Mouse (Mus musculus) cortical plate, adult 2 months (tissue): ENCODE data around the gene Zfp870. TPM values are rescaled to one million over a fixed set of nuclear protein-coding genes. Genes with fewer than 3 reads are reported as not detected.

Source experiments
- H3K27ac ChIP-seq: fragments of 200-500 bp; 2 replicates; pipeline ENCODE4 v1.5.1; 2012; ENCODE audit warnings: low read length, control low read depth, inconsistent platforms; ENCODE audit not compliant: insufficient read depth
- H3K4me1 ChIP-seq: fragments of 200-500 bp; 2 replicates; pipeline ENCODE4 v1.6.1; 2011; ENCODE audit warnings: low read length; ENCODE audit not compliant: control insufficient read depth, insufficient read depth
- H3K4me3 ChIP-seq: fragments of 200-500 bp; 2 replicates; pipeline ENCODE4 v1.5.1; 2011; ENCODE audit warnings: mild to moderate bottlenecking, low read length, control low read depth; ENCODE audit not compliant: insufficient read depth
- CTCF ChIP-seq: fragments of 200-500 bp; IDR thresholded peaks from 2 replicates; pipeline ENCODE4 v1.5.1; 2011; ENCODE audit warnings: mild to moderate bottlenecking, control low read depth, low read length; ENCODE audit not compliant: insufficient read depth; ENCODE audit errors: extremely low read depth
- POLR2A ChIP-seq: fragments of 200-500 bp; IDR thresholded peaks from 2 replicates; pipeline ENCODE4 v1.6.1; 2011; ENCODE audit warnings: mild to moderate bottlenecking, low read length, control low read depth; ENCODE audit not compliant: insufficient read depth; ENCODE audit errors: extremely low read depth
- polyA plus RNA-seq: library from polyadenylated mRNA; depleted of rRNA; stranded (reverse); fragments of >200 nt; gene quantifications from 2 replicates; pipeline ENCODE4 v1.2.3, GENCODE M21; 2012; rRNA removed

Gene Zfp870
- polyA plus RNA-seq: 5.2 and 5.5 TPM in 2 replicates

- peaks cover 5% of the 10 kb centered on the region for H3K4me1 ChIP-seq
- no peak; the same call in 1 of the 2 replicates for TF ChIP-seq POLR2A
- no peak for TF ChIP-seq CTCF
- no peak within 1 kb of the TSS for H3K27ac ChIP-seq
- peak within 1 kb of the TSS; percentile 79 for H3K4me3 ChIP-seq
Observed at GRCm38 (mm10) chr17:32891239-32892180, at the start of gene Zfp870. Gene Zfp870 (minus strand): TSS chr17:32891642.

GRCm38 (mm10) chr17:32939831-32940230 is 48.4 kb upstream of the Zfp870 start:
- Histone ChIP-seq H3K4me3 (no peak overlapping the region), H3K27ac (no peak overlapping the region), H3K4me1 (no peaks in the 10 kb centered on the region)
- TF ChIP-seq POLR2A (no peak), CTCF (no peak)

GRCm38 (mm10) chr17:32927803-32928202 is 36.4 kb upstream of the Zfp870 start:
- Histone ChIP-seq H3K27ac (no peak overlapping the region), H3K4me1 (no peaks in the 10 kb centered on the region), H3K4me3 (no peak overlapping the region)
- TF ChIP-seq POLR2A: no peak
- TF ChIP-seq CTCF: no peak

- Histone ChIP-seq H3K27ac (peak overlapping the region; percentile 41; the same call in 1 of the 2 replicates), H3K4me3 (peak overlapping the region; percentile 54), H3K4me1 (no peaks in the 10 kb centered on the region)
- TF ChIP-seq CTCF (no peak), POLR2A (peak; percentile 58; the same call in 1 of the 2 replicates)
Observed at GRCm38 (mm10) chr17:32924658-32925312, 33.3 kb upstream of the Zfp870 start.

GRCm38 (mm10) chr17:32923681-32924080 is 32.2 kb upstream of the Zfp870 start:
- H3K4me3 ChIP-seq: no peak overlapping the region
- TF ChIP-seq CTCF (no peak), POLR2A (no peak)
- H3K27ac ChIP-seq: no peak overlapping the region
- no peaks in the 10 kb centered on the region for H3K4me1 ChIP-seq

- H3K27ac ChIP-seq: no peak overlapping the region
- H3K4me1 ChIP-seq: no peaks in the 10 kb centered on the region
- TF ChIP-seq POLR2A: no peak
- no peak for TF ChIP-seq CTCF
- H3K4me3 ChIP-seq: no peak overlapping the region
Observed at GRCm38 (mm10) chr17:32919123-32919522, 27.7 kb upstream of the Zfp870 start.

- Histone ChIP-seq H3K4me1 (no peaks in the 10 kb centered on the region), H3K27ac (no peak within 1 kb of the TSS)
- no peak for TF ChIP-seq CTCF
- TF ChIP-seq POLR2A: no peak
Observed at GRCm38 (mm10) chr17:32917131-32917530, 25.7 kb upstream of the Zfp870 start, which contains the start of gene Cyp4f14. Gene Cyp4f14 (minus strand): TSS chr17:32917342.

GRCm38 (mm10) chr17:32916075-32916474 is 24.6 kb upstream of the Zfp870 start:
- Histone ChIP-seq H3K4me1 (no peaks in the 10 kb centered on the region), H3K27ac (no peak overlapping the region), H3K4me3 (no peak overlapping the region)
- TF ChIP-seq CTCF (no peak), POLR2A (no peak)

More at GRCm38 (mm10) chr17:32917131-32917530, 25.7 kb upstream of the Zfp870 start, which contains the start of gene Cyp4f14:
- no peak within 1 kb of the TSS for H3K4me3 ChIP-seq

GRCm38 (mm10) chr17:32906172-32906571 is 14.7 kb upstream of the Zfp870 start:
- Histone ChIP-seq H3K27ac (no peak overlapping the region), H3K4me3 (no peak overlapping the region), H3K4me1 (no peaks in the 10 kb centered on the region)
- TF ChIP-seq POLR2A (no peak), CTCF (no peak)
